Mouse (Mus musculus) liver, adult 2 months (tissue): ENCODE results near the gene Spag6l.

ENCODE experiments used
- CTCF ChIP-seq: fragments of 200-500 bp; IDR thresholded peaks from 2 replicates; pipeline ENCODE4 v1.5.1; 2011; ENCODE audit warnings: low read depth, low read length, control low read depth
- POLR2A ChIP-seq: fragments of 200-500 bp; IDR thresholded peaks from 2 replicates; pipeline ENCODE4 v1.6.1; 2011; ENCODE audit warnings: low read length, control low read depth; ENCODE audit not compliant: insufficient read depth; ENCODE audit errors: extremely low read depth

DNA sequence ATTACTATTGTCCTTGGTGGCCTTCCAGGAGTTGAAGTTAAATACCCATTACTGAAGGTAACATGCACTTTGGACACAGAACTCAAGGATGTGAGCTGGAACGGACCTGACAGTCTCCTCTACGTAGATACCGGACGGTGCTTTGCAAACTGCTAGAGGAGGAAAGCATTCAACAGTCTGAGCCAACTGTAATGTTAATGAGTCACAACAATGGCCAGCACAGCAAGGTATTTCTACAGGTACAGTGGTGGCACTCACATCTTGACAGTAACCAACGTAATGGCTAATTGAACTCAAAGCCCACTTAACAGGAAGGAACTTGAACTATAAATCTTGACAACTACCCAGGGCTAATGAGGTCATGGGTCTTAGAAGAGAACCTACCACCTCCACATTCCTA is 3.8 kb downstream of the Spag6l start:
- TF ChIP-seq CTCF, result no peak
- no peak for TF ChIP-seq POLR2A
